Mouse (Mus musculus) embryonic fibroblast, embryonic 13.5 days (primary cell): ENCODE data around the gene Csmd2. TPM values are rescaled to one million over a fixed set of nuclear protein-coding genes. Genes with fewer than 3 reads are reported as not detected.

Experiments used
- H3K27ac ChIP-seq: 2 replicates; pipeline ENCODE4 v1.5.1; 2012; ENCODE audit warnings: low read length, control low read depth, inconsistent platforms; ENCODE audit not compliant: insufficient read depth
- H3K4me1 ChIP-seq: 2 replicates; pipeline ENCODE4 v1.6.1; 2011; ENCODE audit warnings: low read length; ENCODE audit not compliant: control insufficient read depth, insufficient read depth
- H3K4me3 ChIP-seq: 2 replicates; pipeline ENCODE4 v1.5.1; 2011; ENCODE audit warnings: mild to moderate bottlenecking, control low read depth, low read length; ENCODE audit not compliant: insufficient read depth
- CTCF ChIP-seq: IDR thresholded peaks from 2 replicates; pipeline ENCODE4 v1.5.1; 2011; ENCODE audit warnings: mild to moderate bottlenecking, control low read depth, low read length, moderate library complexity, borderline replicate concordance; ENCODE audit not compliant: insufficient read depth
- POLR2A ChIP-seq: IDR thresholded peaks from 2 replicates; pipeline ENCODE4 v1.6.1; 2011; ENCODE audit warnings: low read depth, mild to moderate bottlenecking, control low read depth, low read length, moderate library complexity
- polyA plus RNA-seq: library from polyadenylated mRNA; stranded (reverse); fragments of >200 nt; gene quantifications from 2 replicates; pipeline ENCODE4 v1.2.4, GENCODE M21; 2011; ENCODE audit warnings: low read depth; ENCODE audit not compliant: missing spikeins, insufficient read length

Gene Csmd2
- polyA plus RNA-seq, 1 experiment, result 0.33 TPM

GRCm38 (mm10) chr4:128371766-128372165, 384.1 kb downstream of the Csmd2 start:
- H3K27ac ChIP-seq, result no peak overlapping the region
- TF ChIP-seq CTCF (no peak), POLR2A (no peak)
- no peak overlapping the region for H3K4me3 ChIP-seq
- H3K4me1 ChIP-seq, result no peaks in the 10 kb centered on the region

GRCm38 (mm10) chr4:128373196-128373595, 385.5 kb downstream of the Csmd2 start:
- TF ChIP-seq CTCF (no peak), POLR2A (no peak)
- Histone ChIP-seq H3K4me1 (no peaks in the 10 kb centered on the region), H3K27ac (no peak overlapping the region), H3K4me3 (no peak overlapping the region)

GRCm38 (mm10) chr4:128374051-128374450, 386.4 kb downstream of the Csmd2 start:
- no peak overlapping the region for H3K4me3 ChIP-seq
- TF ChIP-seq POLR2A, result no peak
- no peak for TF ChIP-seq CTCF
- no peaks in the 10 kb centered on the region for H3K4me1 ChIP-seq
- no peak overlapping the region for H3K27ac ChIP-seq

- no peak overlapping the region for H3K4me3 ChIP-seq
- no peaks in the 10 kb centered on the region for H3K4me1 ChIP-seq
- no peak overlapping the region for H3K27ac ChIP-seq
- no peak for TF ChIP-seq POLR2A
- no peak for TF ChIP-seq CTCF
Measured at GRCm38 (mm10) chr4:128378946-128379345, 391.3 kb downstream of the Csmd2 start.

- no peaks in the 10 kb centered on the region for H3K4me1 ChIP-seq
Measured at GRCm38 (mm10) chr4:128381331-128381730, 393.7 kb downstream of the Csmd2 start.

GRCm38 (mm10) chr4:128383800-128384199, 396.1 kb downstream of the Csmd2 start:
- H3K27ac ChIP-seq, result no peak overlapping the region
- H3K4me3 ChIP-seq, result no peak overlapping the region
- no peaks in the 10 kb centered on the region for H3K4me1 ChIP-seq
- TF ChIP-seq CTCF, result no peak
- TF ChIP-seq POLR2A, result no peak

More at GRCm38 (mm10) chr4:128381331-128381730, 393.7 kb downstream of the Csmd2 start:
- no peak overlapping the region for H3K27ac ChIP-seq
- no peak for TF ChIP-seq CTCF
- no peak overlapping the region for H3K4me3 ChIP-seq

GRCm38 (mm10) chr4:128391484-128391883, 403.8 kb downstream of the Csmd2 start:
- TF ChIP-seq CTCF (no peak), POLR2A (no peak)
- Histone ChIP-seq H3K4me3 (no peak overlapping the region), H3K27ac (no peak overlapping the region), H3K4me1 (no peaks in the 10 kb centered on the region)

GRCm38 (mm10) chr4:128392279-128392678, 404.6 kb downstream of the Csmd2 start:
- H3K4me3 ChIP-seq, result no peak overlapping the region
- H3K4me1 ChIP-seq, result no peaks in the 10 kb centered on the region
- TF ChIP-seq POLR2A (no peak), CTCF (no peak)
- no peak overlapping the region for H3K27ac ChIP-seq

GRCm38 (mm10) chr4:128393864-128394263, 406.2 kb downstream of the Csmd2 start:
- Histone ChIP-seq H3K27ac (no peak overlapping the region), H3K4me1 (no peaks in the 10 kb centered on the region), H3K4me3 (no peak overlapping the region)
- TF ChIP-seq POLR2A (no peak), CTCF (no peak)

GRCm38 (mm10) chr4:128396616-128397015, 409.0 kb downstream of the Csmd2 start:
- Histone ChIP-seq H3K4me3 (no peak overlapping the region), H3K27ac (no peak overlapping the region), H3K4me1 (no peaks in the 10 kb centered on the region)
- TF ChIP-seq POLR2A (no peak), CTCF (no peak)

- H3K4me1 ChIP-seq, result no peaks in the 10 kb centered on the region
- no peak overlapping the region for H3K27ac ChIP-seq
- TF ChIP-seq CTCF (no peak), POLR2A (no peak)
- H3K4me3 ChIP-seq, result no peak overlapping the region
Measured at GRCm38 (mm10) chr4:128397804-128398203, 410.1 kb downstream of the Csmd2 start.

GRCm38 (mm10) chr4:128398948-128399347, 411.3 kb downstream of the Csmd2 start:
- TF ChIP-seq POLR2A (no peak), CTCF (no peak)
- H3K27ac ChIP-seq, result no peak overlapping the region
- H3K4me1 ChIP-seq, result no peaks in the 10 kb centered on the region
- no peak overlapping the region for H3K4me3 ChIP-seq
